Mouse (Mus musculus): Measurements from ENCODE around the gene Gpr50.

GRCm38 (mm10) chrX:71622286-71622685 is 41.2 kb upstream of the Gpr50 start:
- TF ChIP-seq POLR2A (IDR thresholded peaks at IDR 0.05; ENCODE audit: insufficient read depth, low read depth, low read length): no peak
- no peak for TF ChIP-seq CTCF (IDR thresholded peaks at IDR 0.05)
- TF ChIP-seq EP300 (IDR thresholded peaks at IDR 0.05; ENCODE audit: insufficient read depth, low read depth, low read length): no peak

All from heart, adult 2 months (tissue).